Mouse (Mus musculus) adrenal gland, postnatal 14 days (tissue): ENCODE measurements around the gene Ccdc63. TPM values are rescaled to one million over a fixed set of nuclear protein-coding genes. Genes with fewer than 3 reads are reported as not detected.
A peak's percentile ranks its signal among the peaks of the same experiment; 100 is the strongest.
"Not testable (repeated sequence)": the region's sequence is repeated elsewhere in the genome, so short reads cannot be mapped to it uniquely, and the experiment has no call there.

Experiments
- DNase-seq: peaks from one replicate; pipeline ENCODE4 v3.0.0; 2021; ENCODE audit warnings: mixed read lengths
- total RNA-seq: library from RNA; stranded (reverse); gene quantifications from 2 replicates; pipeline ENCODE4 v1.2.3, GENCODE M21; 2021

The Ccdc63 gene
- total RNA-seq, 1 experiment from 2014 or later = not detected

- no peak for DNase-seq
Observed at GRCm38 (mm10) chr5:122148107-122148506, 7.5 kb upstream of the Ccdc63 start.

GRCm38 (mm10) chr5:122146609-122147008 lies 6.0 kb upstream of the Ccdc63 start:
- DNase-seq = no peak

DNA sequence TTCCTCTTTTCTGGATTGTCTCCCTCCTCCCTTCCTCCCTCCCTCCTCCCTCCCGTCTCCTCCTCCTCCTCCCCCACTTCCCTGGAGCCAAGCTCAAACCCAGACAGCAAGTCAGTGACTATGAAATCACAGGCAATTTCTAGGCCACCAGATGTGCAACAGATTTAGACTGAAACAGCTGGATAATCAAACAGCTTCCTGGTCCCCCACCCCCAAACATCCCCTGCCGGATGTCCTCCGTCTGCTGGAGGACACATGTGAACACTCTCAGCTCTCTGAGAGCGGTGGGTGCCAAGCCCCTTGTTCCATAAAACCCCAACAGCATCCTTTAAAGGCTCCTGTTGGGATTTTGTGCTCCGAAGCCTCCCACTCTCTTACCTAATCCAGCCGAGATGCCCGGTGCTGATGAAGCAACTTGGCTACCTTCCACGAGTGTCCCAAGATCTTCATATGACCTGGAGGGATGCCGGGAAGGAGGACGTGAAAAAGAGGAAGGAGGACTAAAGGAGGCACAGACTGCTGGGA lies 5.5 kb upstream of the Ccdc63 start:
- peak; percentile 73 for DNase-seq

DNA sequence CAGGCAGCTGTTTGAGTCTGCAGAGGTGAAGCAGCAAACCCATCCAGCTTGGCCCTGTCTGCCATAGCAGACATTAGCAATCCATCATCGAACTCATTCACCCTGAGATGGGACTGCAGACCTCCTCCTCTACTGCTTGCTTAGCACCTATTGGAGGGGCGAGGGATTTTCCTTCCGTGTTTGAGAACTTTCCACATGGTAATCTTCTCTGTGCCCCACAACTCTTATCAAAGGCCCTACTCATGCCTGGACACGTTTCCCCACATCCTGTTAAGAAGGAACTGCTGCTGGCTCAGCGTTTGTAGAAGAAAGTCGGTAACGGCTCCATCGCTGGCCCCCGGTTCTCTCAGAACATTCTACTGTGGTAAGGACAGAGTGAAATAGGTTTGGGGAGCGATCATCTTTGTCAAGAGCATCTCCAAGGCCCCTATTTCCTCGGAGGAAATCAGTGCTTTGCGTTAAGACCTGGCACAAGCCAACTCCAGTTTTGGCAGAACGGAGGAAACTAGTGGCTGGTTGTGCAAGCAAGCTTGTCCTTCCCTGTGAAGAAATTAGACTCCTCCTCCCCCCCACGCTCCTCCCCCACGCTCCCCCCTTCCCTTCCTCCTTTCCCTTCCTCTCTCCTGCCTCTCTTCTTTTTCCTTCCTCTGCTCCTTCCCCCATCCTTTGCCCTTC lies 4.9 kb upstream of the Ccdc63 start:
- peak; percentile 68 for DNase-seq

- DNase-seq = no peak
Observed at GRCm38 (mm10) chr5:122144825-122145224, 4.2 kb upstream of the Ccdc63 start.

- DNase-seq = peak; percentile 27
Observed at GRCm38 (mm10) chr5:122143543-122143942, 2.9 kb upstream of the Ccdc63 start.

DNA sequence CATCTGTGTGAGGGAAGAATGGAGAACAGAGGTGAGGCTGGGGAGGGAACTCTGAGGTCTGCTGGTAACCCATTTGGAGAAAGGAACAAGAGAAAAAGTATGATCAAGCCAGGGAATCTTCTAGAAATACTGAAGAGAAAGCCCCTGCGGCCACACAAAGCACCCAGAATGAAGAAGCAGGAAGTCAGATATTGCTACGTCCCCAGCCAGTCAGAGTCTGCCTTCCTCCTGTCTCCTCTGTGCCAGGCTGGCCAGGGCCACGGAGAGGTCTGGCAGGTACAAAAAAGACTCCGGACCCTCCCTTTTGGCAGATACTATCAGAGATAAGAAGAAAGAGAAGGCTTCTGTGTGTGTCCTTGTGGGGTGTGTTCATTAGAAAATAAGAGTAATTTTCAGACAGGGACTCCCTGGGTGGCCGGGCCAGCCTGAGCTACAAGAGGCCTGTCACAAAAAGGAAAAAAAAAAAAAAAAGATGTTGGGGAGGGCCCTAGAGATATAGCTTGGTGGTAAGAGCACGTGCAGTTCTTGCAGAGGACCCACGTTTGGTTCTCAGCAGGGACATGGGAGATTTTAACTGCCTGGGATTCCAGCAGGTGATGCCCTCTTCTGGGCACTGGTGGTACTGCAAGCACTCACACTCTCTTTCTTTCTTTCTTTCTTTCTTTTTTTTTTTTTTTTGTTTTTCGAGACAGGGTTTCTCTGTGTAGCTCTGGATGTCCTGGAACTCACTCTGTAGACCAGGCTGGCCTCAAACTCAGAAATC lies 1.8 kb upstream of the Ccdc63 start:
- DNase-seq = peak; percentile 61

DNA sequence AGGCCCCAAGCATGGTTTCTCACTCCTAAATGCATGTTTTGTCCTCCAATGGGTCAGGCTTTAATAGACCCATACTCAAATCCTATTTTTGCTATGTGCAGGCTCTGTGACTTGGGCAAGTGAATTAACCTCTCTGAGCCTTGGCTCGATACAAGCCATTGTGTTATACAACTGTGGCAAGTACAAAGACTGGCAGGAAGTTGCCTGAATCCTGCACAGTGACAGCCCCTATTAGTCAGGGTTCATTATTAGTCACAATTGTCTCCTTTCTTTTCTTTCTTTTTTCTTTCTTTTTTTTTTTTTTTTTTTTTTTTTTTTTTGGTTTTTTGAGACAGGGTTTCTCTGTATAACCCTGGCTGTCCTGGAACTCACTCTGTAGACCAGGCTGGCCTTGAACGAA lies 852 bp downstream of the Ccdc63 start:
- not testable (repeated sequence) for DNase-seq

GRCm38 (mm10) chr5:122138856-122139255 lies 1.8 kb downstream of the Ccdc63 start:
- DNase-seq = no peak

GRCm38 (mm10) chr5:122136508-122137408 lies 3.9 kb downstream of the Ccdc63 start:
- peak; percentile 49 for DNase-seq

DNA sequence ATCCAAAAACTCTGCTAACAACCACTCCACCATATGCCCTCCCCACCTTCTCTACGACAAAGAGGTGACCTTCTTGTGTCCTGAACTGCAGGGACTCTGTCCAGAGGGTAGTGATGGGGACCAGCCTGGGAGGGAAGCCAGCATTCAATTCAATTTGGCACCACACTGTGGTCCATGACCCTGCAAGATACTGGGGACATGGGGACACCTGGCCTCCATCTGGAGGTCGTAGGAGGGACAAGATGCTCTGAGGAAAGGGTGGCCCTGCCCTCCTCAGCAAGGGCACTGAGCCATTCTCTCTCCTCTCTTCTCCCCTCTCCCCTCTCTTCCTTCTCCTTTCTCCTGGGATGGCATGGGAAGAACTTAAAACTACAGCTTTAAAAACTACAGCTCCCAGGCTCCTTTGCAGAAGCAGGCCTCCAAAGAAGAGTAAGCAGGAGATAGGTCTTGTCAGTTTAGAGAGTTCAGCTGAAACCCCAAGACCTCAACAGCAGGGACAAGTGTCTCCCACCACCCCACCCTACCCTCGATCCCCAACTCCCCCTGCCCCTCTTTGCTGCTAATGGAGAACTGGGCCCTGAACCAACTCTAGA lies 5.2 kb downstream of the Ccdc63 start:
- DNase-seq = no peak

- no peak for DNase-seq
Observed at GRCm38 (mm10) chr5:122134395-122135289, 6.0 kb downstream of the Ccdc63 start.

DNA sequence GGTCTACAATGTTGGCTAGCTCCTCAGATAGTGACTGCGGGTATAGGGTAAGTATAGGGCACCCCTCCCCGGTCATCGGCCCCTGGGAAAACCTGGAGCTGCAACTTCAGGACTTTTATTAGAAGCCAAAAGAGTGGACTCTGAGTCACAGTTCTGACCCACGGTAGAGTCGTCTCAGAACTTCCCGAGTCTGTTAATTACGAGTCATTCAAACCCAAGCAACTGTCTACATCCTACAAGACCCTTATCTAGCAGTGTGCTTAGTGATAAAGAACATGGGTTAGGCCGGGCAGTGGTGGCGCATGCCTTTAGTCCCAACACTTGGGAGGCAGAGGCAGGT lies 7.6 kb downstream of the Ccdc63 start:
- no peak for DNase-seq

- no peak for DNase-seq
Observed at GRCm38 (mm10) chr5:122132167-122133049, 8.2 kb downstream of the Ccdc63 start.

DNA sequence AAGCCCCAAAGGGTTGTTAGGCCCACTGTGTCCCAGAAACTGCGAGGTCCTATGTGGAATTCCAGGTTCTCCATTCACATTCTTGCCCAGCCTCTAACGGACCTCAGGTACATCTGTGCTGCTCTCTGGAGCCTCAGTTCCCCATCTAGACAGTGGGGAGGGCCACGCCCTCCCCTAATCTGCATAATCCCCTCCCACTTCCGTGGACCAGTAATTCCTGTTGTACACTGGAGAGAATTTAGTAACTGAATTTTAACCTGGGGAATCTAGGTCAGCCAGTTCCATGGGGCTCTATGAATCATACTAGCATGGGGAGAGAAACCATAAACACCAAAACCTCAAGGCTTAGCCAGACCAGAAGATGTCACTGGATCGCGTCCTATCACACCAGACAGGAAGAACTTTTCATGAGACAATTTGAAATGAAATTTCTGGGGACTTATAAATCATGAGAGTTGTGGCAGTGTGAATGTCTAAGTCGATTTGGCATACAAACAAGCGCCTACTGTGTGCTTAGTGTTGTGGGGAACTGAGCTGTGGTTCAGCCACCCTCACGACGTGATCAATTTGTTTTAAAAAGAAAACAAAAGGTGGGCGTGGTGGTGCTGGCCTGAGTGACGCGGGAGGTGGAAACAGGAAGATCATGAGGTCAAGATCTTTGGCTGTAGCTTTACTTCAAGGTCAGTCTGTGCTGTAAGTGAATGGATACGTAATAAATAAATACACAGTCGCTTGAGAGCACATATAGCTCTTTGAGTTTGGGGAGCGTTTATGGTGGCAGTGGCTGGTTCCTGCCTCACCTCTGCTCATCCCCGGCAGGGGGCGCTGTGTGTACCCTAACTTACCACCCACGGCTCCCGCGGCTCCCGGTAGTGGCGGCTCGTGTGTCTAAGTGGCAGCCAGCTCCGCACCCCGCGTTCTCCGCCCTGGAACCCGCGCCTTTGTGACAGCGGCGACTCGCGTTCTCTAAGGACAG lies 9.3 kb downstream of the Ccdc63 start:
- DNase-seq = peak; percentile 94

- DNase-seq = no peak
Observed at GRCm38 (mm10) chr5:122130341-122130998, 10.2 kb downstream of the Ccdc63 start.

DNA sequence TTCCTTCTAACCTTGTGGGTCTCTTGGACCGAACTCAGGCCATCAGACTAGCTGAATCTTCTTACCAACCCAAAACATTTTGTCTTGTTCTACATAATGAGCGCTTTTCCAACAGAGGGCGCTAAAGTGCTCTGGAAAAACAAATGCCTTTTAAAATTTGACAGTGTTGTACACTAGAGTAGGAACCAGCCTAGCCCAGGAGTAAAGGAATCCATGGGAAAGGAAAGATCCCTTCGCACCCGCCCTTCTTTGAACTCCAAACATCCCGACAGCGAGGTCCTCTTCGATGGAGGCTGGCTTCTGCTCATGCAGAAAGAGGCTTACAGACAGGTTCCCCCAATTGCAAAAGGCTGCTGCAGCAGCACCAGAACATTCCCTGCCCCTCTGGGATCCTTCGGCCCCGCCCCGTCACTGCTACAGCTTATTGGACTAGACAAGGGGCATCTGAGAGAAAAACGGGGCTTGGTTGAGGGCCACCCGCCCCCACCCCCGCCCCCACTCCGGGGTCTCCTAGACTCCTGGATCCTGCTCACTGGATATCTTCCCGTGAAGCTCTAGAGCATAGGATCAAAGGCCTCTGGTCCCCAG lies 11.5 kb downstream of the Ccdc63 start:
- DNase-seq = peak; percentile 82
